Mouse (Mus musculus): Measurements from ENCODE around the gene Sept6.

Sept6 gene

GRCm38 (mm10) chrX:36980563-36981187 is 10.9 kb downstream of the Sept6 start:
- TF ChIP-seq GATA4 (IDR thresholded peaks at IDR 0.05; ENCODE audit: insufficient replicate concordance, low read length): no peak

- no peak for TF ChIP-seq GATA4 (IDR thresholded peaks at IDR 0.05; ENCODE audit: insufficient replicate concordance, low read length)
Observed at GRCm38 (mm10) chrX:36977863-36978262, 13.7 kb downstream of the Sept6 start.

- TF ChIP-seq GATA4 (IDR thresholded peaks at IDR 0.05; ENCODE audit: insufficient replicate concordance, low read length): no peak
Observed at GRCm38 (mm10) chrX:36976980-36977379, 14.6 kb downstream of the Sept6 start.

DNA sequence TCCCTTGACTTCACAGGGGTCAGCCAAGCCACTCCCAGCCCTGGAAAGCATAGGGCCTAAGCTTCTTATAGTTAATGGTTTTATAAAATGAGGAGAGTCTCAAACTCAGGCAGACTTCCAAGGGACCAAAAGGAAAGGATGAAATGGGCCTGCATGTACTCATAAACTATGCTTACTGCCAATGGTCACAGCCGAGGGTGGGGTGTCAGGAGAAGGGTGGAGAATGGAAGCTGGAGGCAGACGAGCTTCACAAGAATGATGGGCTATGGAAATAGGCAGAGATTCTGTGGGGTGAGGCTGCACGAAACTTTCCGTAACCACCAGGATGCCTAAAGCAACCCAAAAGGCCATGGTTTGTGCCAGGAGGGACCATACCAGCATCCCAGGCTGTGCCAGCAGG is 15.3 kb downstream of the Sept6 start:
- no peak for TF ChIP-seq GATA4 (IDR thresholded peaks at IDR 0.05; ENCODE audit: insufficient replicate concordance, low read length)

DNA sequence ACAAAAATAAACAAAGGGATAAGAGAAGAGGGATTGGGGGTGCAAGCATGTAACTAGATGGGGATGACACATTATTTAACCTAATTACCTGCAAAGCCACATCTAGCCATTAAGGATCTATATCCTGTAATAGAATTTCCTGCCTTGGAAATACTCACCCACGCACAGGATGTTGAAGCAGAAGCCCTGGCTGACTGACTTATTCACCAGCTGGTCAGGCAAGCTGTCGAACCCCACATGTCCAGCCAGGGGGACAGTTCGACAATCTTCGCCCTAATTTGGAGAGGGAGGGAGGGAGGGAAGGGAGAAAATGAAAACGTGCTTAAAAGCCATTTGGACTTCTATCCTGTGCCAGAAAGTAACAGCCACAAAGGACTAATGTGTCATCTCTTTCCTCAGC is 16.7 kb downstream of the Sept6 start:
- TF ChIP-seq GATA4 (IDR thresholded peaks at IDR 0.05; ENCODE audit: insufficient replicate concordance, low read length): no peak

DNA sequence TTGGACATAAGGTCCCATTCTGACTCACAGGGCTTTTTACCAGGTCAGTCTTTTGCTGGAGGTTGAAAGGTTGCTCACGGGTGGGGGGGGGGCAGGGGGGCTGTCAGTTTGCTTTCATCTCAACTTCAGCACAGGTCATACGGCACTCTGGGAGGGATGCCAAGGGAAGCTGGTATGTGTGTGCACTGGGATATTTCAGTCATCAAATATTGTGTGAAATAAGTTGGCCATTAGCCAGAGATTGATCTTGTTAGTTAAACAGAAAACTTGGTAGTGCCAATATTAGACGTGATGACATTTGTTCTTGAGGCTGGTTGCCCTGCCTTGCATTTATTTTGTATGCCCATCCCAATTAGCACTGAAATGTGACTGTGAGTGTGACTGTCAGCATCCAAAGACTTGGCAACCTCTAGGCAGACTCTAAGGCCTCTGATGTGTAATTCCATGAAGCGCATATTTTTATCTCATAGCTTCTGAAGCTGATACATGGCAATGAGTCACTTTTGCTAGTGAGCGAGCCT is 18.6 kb downstream of the Sept6 start:
- no peak for TF ChIP-seq GATA4 (IDR thresholded peaks at IDR 0.05; ENCODE audit: insufficient replicate concordance, low read length)

DNA sequence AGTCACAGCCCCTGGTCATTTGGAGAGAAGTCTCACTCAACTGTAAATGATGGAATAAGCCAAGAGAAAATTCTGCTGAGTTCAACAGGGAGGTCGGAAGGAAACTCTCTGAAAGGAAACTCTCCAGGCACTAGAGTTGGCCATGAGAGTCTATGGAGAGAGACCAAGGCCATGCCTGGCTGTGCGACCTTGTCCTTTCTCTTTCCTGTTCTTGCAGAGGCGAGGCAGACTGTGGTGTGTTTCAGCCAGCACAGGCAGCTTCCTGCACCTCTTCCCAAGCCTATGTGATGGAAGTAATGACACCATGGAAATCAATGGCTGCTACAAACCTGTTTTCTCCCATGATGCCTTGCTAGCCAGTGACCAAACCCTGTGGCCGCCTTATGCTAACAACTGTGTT is 20.4 kb downstream of the Sept6 start:
- TF ChIP-seq GATA4 (IDR thresholded peaks at IDR 0.05; ENCODE audit: insufficient replicate concordance, low read length): no peak

- no peak for TF ChIP-seq GATA4 (IDR thresholded peaks at IDR 0.05; ENCODE audit: insufficient replicate concordance, low read length)
Observed at GRCm38 (mm10) chrX:36969501-36969900, 22.1 kb downstream of the Sept6 start.

- no peak for TF ChIP-seq GATA4 (IDR thresholded peaks at IDR 0.05; ENCODE audit: insufficient replicate concordance, low read length)
Observed at GRCm38 (mm10) chrX:36956674-36957073, 34.9 kb downstream of the Sept6 start.

DNA sequence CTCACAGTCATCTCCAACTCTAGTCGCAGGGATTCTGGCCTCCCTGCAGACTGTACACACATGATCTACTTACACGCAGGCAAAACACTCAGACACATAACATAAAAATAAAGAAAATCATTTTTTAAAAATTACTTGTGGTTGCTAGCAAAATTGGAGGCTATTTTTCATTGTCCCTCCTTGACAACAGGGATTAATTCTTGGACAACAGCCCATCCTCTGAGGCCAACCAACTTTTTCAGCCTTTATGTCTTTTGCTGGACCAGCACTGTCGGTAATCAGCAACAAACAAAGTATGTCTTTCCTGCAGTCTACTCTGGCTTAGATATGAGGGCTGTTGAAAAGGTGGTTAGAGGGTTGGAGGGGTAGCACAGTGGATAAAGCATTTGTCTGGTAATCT is 50.5 kb downstream of the Sept6 start:
- TF ChIP-seq GATA4 (IDR thresholded peaks at IDR 0.05; ENCODE audit: insufficient replicate concordance, low read length): no peak

GRCm38 (mm10) chrX:36939806-36940413 is 51.7 kb downstream of the Sept6 start:
- no peak for TF ChIP-seq GATA4 (IDR thresholded peaks at IDR 0.05; ENCODE audit: insufficient replicate concordance, low read length)

- no peak for TF ChIP-seq GATA4 (IDR thresholded peaks at IDR 0.05; ENCODE audit: insufficient replicate concordance, low read length)
Observed at GRCm38 (mm10) chrX:36935326-36935966, 56.1 kb downstream of the Sept6 start.

GRCm38 (mm10) chrX:36930574-36930973 is 61.0 kb downstream of the Sept6 start:
- TF ChIP-seq GATA4 (IDR thresholded peaks at IDR 0.05; ENCODE audit: insufficient replicate concordance, low read length): no peak

DNA sequence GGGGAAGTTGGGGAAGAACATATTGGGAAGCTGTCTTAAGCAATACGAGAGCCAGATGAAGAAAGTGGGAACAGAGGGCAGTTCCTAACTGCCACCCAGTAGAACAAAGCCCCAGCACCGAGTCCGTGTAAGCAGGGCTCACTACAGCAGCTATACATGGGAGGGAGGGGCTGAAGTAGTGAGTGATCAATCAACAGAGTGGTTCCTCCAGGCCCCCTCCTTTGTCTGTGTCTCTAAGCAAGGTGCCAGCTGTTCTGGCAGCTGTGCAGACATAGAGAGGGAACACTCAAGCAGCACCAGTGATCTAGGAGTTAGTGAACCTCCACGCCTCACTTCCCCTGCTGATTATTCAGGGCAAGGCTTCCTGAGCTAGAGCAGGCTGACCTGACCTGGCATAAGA is 61.9 kb downstream of the Sept6 start:
- no peak for TF ChIP-seq GATA4 (IDR thresholded peaks at IDR 0.05; ENCODE audit: insufficient replicate concordance, low read length)

DNA sequence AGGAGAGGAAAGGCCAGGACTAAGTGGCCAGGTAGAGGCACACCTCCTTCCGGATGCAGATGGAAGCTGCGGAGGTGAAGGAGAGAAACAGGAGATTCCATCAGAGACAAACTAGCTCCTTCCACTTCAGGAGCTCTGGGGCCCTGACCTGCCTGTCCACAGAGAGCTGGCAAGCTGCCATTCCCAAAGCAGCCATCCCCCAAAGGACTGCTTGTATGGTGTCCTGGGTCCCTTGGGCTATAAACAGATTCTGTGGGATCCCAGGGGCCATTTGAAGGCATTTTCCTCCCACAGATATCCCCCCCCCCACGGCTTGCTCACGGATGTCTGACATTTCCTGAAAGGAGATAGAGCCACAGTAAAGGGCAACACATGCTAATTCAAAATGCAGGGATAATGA is 62.8 kb downstream of the Sept6 start:
- no peak for TF ChIP-seq GATA4 (IDR thresholded peaks at IDR 0.05; ENCODE audit: insufficient replicate concordance, low read length)

- TF ChIP-seq GATA4 (IDR thresholded peaks at IDR 0.05; ENCODE audit: insufficient replicate concordance, low read length): no peak
Observed at GRCm38 (mm10) chrX:36921346-36921745, 70.2 kb downstream of the Sept6 start.
